Mouse (Mus musculus): Measurements from ENCODE around the gene Zfp715. TPM values are rescaled to one million over a fixed set of nuclear protein-coding genes. Genes with fewer than 3 reads are reported as not detected.
"Not testable (repeated sequence)": the region's sequence is repeated elsewhere in the genome, so short reads cannot be mapped to it uniquely, and the experiment has no call there.

The Zfp715 gene
- total RNA-seq, 2 experiments from 2014 or later: 19.3 to 20.7 TPM

- intact Hi-C loops (cut with DNase I): loop anchor here (10.0 kb wide), 1 partner anchor 132 kb away; the partner anchor contains the start of genes Cldnd2, Etfb and Gm45233
Measured at GRCm38 (mm10) chr7:43312386-43313012, 595 bp downstream of the Zfp715 start.

GRCm38 (mm10) chr7:43311632-43312031, 1.5 kb downstream of the Zfp715 start:
- intact Hi-C loops (cut with DNase I): loop anchor here (10.0 kb wide), 1 partner anchor 133 kb away; the partner anchor contains the start of genes Cldnd2, Etfb and Gm45233
- peak in 1 of 2 experiments; percentile 6 for DNase-seq (ENCODE audit: extremely low spot score in 1 of 2, low spot score in 2 of 2)

More at GRCm38 (mm10) chr7:43312386-43313012, 595 bp downstream of the Zfp715 start:
- peak in 1 of 2 experiments; percentile 3 for DNase-seq (ENCODE audit: extremely low spot score in 1 of 2, low spot score in 2 of 2)

- intact Hi-C loops (cut with DNase I): no loop called here
- DNase-seq (ENCODE audit: extremely low spot score in 1 of 2, low spot score in 2 of 2): no peak
Measured at GRCm38 (mm10) chr7:43309069-43309468, 4.0 kb downstream of the Zfp715 start.

GRCm38 (mm10) chr7:43305235-43305634, 7.9 kb downstream of the Zfp715 start:
- intact Hi-C loops (cut with DNase I): no loop called here
- DNase-seq (ENCODE audit: extremely low spot score in 1 of 2, low spot score in 2 of 2): no peak

- intact Hi-C loops (cut with DNase I): no loop called here
- DNase-seq (ENCODE audit: extremely low spot score in 1 of 2, low spot score in 2 of 2): no peak
Measured at GRCm38 (mm10) chr7:43291524-43291923, 21.6 kb downstream of the Zfp715 start.

- DNase-seq (ENCODE audit: extremely low spot score in 1 of 2, low spot score in 2 of 2): peak; percentile 75 to 80
- intact Hi-C loops (cut with DNase I): loop anchor here (5.0 to 10.0 kb wide), 3 partner anchors 94 to 212 kb away; partner anchors contain the start of genes Iglon5 and Vsig10l
Measured at GRCm38 (mm10) chr7:43282859-43283595, 30.1 kb downstream of the Zfp715 start.

GRCm38 (mm10) chr7:43282459-43282858, 30.6 kb downstream of the Zfp715 start:
- intact Hi-C loops (cut with DNase I): loop anchor here (5.0 to 10.0 kb wide), 3 partner anchors 95 to 212 kb away; partner anchors contain the start of genes Iglon5 and Vsig10l
- no peak for DNase-seq (ENCODE audit: extremely low spot score in 1 of 2, low spot score in 2 of 2)

GRCm38 (mm10) chr7:43277401-43277800, 35.7 kb downstream of the Zfp715 start:
- intact Hi-C loops (cut with DNase I): no loop called here
- peak in 1 of 2 experiments; percentile 28 for DNase-seq (ENCODE audit: extremely low spot score in 1 of 2, low spot score in 2 of 2)

- intact Hi-C loops (cut with DNase I); DNase-seq (ENCODE audit: extremely low spot score in 1 of 2, low spot score in 2 of 2): not testable (repeated sequence)
Measured at GRCm38 (mm10) chr7:43276178-43276577, 36.9 kb downstream of the Zfp715 start.

- no peak for DNase-seq (ENCODE audit: extremely low spot score in 1 of 2, low spot score in 2 of 2)
- intact Hi-C loops (cut with DNase I): no loop called here
Measured at GRCm38 (mm10) chr7:43273476-43273875, 39.6 kb downstream of the Zfp715 start.

- not testable (repeated sequence) for DNase-seq (ENCODE audit: extremely low spot score in 1 of 2, low spot score in 2 of 2)
Measured at GRCm38 (mm10) chr7:43267359-43267758, 45.7 kb downstream of the Zfp715 start.

GRCm38 (mm10) chr7:43253540-43253939, 59.6 kb downstream of the Zfp715 start:
- no peak for DNase-seq (ENCODE audit: extremely low spot score in 1 of 2, low spot score in 2 of 2)
- intact Hi-C loops (cut with DNase I): no loop called here

More at GRCm38 (mm10) chr7:43267359-43267758, 45.7 kb downstream of the Zfp715 start:
- intact Hi-C loops (cut with DNase I): not testable (repeated sequence)

- not testable (repeated sequence) for DNase-seq (ENCODE audit: extremely low spot score in 1 of 2, low spot score in 2 of 2)
Measured at GRCm38 (mm10) chr7:43250718-43251117, 62.4 kb downstream of the Zfp715 start.

More at GRCm38 (mm10) chr7:43250718-43251117, 62.4 kb downstream of the Zfp715 start:
- intact Hi-C loops (cut with DNase I): not testable (repeated sequence)

Other genes with a start within 250 kb of the Zfp715 start
- not detected for gene Zfp936, start 199.1 kb downstream of the Zfp715 start, total RNA-seq (2021)
- under 1 TPM; 0.26 to 0.45 TPM for gene Siglecf, start 38.0 kb upstream of the Zfp715 start, total RNA-seq (2021)
- under 1 TPM; 0.09 to 0.14 TPM for gene Siglecg, start 94.9 kb upstream of the Zfp715 start, total RNA-seq (2021)
- not detected for gene Lim2, start 114.4 kb upstream of the Zfp715 start, total RNA-seq (2021)
- gene Nkg7, start 123.8 kb upstream of the Zfp715 start, total RNA-seq (2021): not detected
- gene Cldnd2, start 127.5 kb upstream of the Zfp715 start, total RNA-seq (2021): not detected
- 10 to 100 TPM; 52.2 to 55.8 TPM for gene Etfb, start 130.8 kb upstream of the Zfp715 start, total RNA-seq (2021)
- 1 to 10 TPM in 1 of 2 experiments, under 1 TPM in 1; 0.79 to 1.4 TPM for gene Gm45233, start 130.8 kb upstream of the Zfp715 start, total RNA-seq (2021)
- gene Vsig10l, start 149.9 kb upstream of the Zfp715 start, total RNA-seq (2021): 1 to 10 TPM; 4.4 TPM
- gene Iglon5, start 176.8 kb upstream of the Zfp715 start, total RNA-seq (2021): 10 to 100 TPM; 46.4 to 47.7 TPM
- gene 4931406B18Rik, start 192.6 kb upstream of the Zfp715 start, total RNA-seq (2021): not detected
- 1 to 10 TPM; 6.3 to 6.7 TPM for gene Cd33, start 231.1 kb upstream of the Zfp715 start, total RNA-seq (2021)
- gene Zfp658, start 249.0 kb upstream of the Zfp715 start, total RNA-seq (2021): 1 to 10 TPM; 5.1 to 5.8 TPM

Data from left cerebral cortex, postnatal 10 days (tissue).